Mouse (Mus musculus): ENCODE results near the gene Castor2. TPM values are rescaled to one million over a fixed set of nuclear protein-coding genes. Genes with fewer than 3 reads are reported as not detected.
A peak's percentile ranks its signal among the peaks of the same experiment; 100 is the strongest.

Castor2 gene
- total RNA-seq, 2 experiments from 2014 or later = 57.1 to 58.0 TPM

DNA sequence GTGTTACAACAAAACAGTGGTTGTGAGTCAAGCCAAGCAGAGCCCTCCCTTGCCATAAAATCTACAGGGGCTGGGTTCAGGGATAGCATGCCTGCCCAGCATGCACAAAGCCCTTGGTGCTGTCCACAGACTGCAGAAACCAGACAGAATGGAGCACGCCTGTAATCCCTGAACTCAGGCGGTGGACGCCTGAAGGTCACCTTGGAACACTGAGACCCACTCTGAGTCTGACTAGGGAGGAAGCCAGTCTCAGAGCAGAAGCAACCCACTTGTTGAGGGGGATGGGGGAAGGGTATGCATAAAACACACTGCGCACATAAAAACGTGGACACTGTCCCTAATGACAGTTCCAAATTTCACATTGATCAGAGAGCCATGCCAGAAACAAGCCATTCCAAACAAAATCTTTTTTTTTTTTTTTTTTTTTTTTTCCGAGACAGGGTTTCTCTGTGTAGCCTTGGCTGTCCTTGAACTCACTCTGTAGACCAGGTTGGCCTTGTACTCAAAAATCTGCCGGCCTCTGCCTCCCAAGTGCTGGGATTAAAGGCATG, 56.5 kb downstream of the Castor2 start:
- DNase-seq (ENCODE audit: low spot score in 2 of 2) = no peak

DNA sequence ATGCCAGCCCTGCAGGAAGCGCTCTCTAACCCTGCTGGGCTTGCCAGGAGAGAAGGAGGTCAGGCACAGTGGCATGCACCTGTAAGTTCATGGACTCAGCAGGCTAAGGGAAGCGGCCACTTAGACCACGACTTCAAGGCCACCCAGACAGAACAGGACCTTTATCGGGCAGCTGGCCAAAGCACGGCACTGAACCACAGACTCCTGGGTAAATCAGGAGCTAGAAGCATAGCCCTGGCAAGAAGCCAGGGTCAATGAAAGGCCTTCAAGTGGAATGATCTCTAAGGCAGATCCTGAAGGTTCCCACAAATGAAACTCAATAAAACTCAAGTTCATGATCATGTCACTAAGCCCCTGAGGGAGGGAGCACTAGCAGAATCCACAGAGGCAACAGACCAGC, 65.2 kb downstream of the Castor2 start:
- DNase-seq (ENCODE audit: low spot score in 2 of 2) = no peak

DNA sequence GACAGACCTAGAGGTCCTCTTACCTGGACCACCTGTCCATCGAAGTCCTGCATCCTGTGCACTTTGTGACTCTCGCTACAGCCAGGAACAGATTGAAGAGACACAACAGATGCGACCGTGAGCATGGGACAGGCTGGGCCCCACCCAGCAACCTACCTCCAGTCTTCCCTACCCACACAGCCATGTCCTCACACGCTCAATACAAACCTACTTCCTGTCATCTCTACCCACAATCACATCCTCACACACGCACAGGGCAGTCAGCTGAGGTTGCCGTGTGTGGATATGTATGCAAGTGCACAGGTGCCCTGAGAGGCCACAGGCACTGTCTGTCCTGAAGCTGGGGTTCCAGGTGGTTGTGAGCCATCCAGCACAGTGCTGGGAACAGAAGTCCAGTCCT, 67.1 kb downstream of the Castor2 start:
- DNase-seq (ENCODE audit: low spot score in 2 of 2) = no peak

DNA sequence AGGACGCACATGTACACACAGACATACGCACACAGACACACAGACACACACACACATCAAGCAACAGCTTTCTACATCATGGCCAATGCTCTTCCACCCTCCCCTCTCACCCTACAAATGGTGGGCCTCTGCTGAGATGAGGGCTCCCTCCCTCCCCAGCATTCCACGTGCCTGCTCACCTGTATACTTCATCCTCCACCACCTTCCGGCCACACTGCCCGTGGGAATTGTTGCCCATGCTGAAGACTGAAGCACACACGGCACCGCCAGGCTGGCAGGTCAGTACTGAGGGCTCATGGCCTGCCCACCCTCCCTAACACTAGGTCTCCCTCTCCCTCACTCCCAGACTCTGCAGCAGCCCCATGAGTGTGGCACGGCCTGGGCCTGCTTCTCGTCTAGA, 68.5 kb downstream of the Castor2 start:
- DNase-seq (ENCODE audit: low spot score in 2 of 2) = no peak

DNA sequence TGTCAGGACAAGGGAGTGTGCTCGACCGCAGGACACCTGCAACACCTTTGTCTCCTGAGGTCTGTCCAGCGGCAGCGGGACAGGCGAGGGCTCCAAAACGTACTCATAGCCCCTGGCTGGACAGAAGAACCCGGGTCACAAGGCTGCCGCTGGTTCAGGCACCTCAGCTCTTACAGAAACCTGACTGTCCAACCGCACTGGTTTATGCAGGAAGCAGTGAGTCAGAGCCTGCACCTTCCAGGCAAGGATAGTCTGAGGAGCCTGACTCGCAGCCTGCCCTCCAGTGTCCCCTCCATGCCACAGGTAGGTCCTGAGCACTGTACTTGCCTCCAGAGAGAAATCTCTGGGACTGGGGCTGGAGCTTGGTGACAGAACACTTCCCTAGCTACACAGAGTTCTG, 69.7 kb downstream of the Castor2 start:
- no peak for DNase-seq (ENCODE audit: low spot score in 2 of 2)

DNA sequence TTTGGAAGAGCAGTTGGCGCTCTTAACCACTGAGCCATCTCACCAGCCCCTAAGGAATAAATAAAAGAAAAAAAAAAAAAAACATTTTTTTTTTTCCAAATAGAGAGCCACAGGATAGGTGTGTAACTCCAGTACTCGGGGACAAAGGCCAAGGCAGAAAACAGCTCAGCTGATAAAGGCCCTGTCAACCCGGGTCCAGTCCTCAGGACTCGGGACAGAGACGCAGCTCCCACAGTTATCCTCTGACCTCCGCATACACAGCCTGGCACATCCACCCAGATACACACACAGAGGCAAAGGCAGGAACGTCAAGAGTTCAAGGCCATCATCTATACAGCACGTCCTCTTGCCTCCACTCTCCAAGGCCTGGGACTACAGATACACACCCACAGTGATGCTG, 70.7 kb downstream of the Castor2 start:
- DNase-seq (ENCODE audit: low spot score in 2 of 2) = no peak

DNA sequence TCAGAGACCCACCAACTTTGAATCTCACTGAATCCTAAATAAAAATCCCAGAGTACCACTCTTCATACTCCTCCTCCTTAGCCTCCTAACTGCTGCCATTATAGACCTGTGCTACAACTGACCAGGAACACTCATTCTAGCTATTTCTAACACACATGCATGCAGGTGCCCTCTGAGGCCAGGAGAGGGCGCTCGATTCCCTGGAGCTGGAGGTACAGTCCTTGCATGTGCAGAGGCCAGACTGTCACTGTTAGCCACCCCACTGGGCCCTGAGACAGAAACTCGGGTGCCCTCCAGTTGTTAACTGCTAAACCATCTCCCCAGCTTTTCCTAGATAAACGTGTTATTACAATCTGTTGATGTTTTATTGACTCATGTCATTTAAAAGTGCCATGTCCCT, 73.7 kb downstream of the Castor2 start:
- peak; percentile 42 for DNase-seq (ENCODE audit: low spot score in 2 of 2)

DNA sequence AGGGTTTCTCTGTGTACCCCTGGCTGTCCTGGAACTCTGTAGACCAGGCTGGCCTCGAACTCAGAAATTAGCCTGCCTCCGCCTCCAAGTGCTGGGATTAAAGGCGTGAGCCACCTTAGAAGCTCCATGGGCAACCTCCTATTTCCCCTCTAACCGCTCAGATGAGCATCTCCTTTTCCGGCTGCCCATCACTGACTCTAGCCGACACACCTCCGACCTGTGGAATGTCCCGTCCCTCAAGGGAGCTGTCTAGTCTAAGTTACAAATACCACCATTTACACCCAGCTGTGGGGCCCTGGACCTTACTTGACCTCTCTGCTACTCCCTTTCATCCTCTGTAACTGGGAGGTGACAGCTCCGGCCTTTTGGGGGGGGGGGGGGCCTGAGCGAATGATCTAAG, 76.2 kb downstream of the Castor2 start:
- DNase-seq (ENCODE audit: low spot score in 2 of 2) = no peak

DNA sequence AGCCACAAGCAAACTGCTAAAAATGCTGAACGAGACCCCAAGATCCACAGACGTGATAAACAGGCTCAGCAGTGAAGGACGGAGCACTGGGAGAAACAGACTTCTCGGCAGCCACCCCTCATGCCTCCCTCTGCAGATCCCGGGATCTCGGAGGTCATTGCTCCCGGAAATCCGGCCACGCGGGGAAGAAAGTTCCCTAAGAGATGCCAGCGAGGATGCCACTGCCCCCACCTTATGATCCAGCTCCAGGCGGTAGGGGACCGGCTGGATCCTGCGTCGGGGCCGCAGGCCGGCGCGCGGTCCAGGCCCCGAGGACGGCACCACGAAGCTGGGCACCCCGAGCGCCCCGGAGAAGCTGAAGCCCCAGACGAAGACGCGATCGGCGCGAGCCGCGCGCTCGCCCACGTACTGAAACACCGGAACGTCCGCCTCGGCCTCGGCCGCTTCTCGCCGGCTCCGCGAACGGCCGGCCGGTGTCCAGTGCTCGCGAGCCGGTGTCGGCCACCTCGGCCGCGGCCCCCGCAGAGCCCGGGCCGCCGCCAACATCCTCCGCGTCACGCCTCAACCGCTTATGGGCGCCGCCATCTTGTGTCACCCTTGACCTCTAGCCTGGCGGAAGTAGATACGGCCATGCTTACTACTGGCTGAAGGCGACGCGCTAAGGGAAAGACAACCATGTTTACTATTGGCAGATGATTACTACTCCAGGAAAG, 76.8 kb downstream of the Castor2 start, which contains the start of gene Rcc1l:
Gene Rcc1l (minus strand): TSS at position 606 of the 713 bp plus-strand sequence.
- peak; percentile 81 to 86 for DNase-seq (ENCODE audit: low spot score in 2 of 2)

DNA sequence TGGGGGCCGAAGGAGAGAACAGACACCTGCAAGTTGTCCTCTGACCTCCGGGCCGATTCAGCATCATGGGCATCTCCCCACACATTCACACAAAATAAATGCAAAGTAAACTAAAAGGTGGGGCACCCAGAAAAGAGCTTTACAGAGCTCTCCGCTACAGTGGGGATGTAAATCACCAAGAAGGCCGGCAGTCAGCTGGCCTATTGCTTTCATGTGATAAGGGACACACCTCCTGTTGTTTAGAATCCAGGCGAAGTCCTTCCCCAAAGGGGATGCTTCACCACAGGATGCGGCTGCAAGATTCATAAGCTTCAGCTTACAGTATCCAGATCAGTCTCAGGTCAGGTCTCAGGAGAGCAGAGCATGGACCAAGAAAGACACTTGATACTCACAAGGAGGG, 79.0 kb downstream of the Castor2 start:
- DNase-seq (ENCODE audit: low spot score in 2 of 2) = no peak

DNA sequence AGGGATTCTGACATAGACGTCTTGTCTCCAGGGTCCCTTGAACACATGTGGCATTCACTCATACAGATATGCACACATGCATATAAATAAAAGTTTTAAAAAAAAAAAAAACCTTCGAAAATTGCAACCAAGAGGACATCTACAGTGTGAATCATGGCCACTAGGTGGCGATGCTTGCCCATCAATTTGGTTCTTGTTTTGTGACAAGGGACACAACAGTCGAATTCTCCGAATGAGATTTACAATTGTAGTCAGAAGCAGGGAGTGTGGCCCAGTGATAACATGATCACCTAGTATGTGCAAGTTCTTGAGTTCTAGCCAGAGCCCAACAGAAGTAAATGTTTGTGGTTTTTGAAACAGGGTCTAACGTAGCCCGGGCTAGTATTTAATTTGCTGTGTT, 80.4 kb downstream of the Castor2 start:
- DNase-seq (ENCODE audit: low spot score in 2 of 2) = peak; percentile 88 to 89

DNA sequence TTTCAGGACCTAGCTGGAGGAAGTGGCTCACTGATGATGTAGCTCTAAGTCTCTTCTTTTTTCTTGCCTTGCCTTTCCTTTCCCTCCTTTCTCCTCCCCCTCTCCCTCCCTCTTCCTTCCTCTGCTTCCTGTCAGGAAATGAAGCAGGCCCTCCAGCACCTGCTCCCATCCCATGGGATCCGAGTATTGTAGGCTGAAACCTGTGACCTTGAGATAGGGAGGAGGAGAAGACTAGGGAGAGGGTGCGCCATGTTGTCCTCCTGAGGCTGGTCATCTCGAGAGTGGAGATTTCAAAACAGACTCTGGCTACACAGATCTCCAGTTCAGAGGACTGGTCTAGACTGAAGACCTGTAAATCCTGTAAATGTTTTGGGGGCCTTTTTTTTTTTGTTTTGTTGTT, 82.7 kb downstream of the Castor2 start:
- no peak for DNase-seq (ENCODE audit: low spot score in 2 of 2)

DNA sequence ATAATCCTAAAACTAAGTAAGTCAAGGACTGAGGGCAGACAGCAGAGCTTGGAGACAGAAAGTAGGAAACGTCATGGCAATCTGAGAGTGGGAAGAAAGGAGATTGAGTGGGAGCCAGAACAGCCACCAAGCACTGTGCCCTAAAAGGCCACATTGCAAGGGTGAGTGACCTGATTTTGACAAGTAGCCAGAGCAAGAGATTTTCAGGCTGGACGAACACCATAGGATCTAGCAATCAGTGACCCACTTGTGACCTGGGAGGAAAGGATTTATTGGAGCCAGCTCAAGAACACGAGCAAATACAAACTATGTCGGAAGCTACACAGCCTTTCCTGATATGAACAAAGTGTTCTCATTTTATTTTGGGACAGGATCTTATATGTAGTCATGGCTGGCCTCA, 83.2 kb downstream of the Castor2 start:
- no peak for DNase-seq (ENCODE audit: low spot score in 2 of 2)

DNA sequence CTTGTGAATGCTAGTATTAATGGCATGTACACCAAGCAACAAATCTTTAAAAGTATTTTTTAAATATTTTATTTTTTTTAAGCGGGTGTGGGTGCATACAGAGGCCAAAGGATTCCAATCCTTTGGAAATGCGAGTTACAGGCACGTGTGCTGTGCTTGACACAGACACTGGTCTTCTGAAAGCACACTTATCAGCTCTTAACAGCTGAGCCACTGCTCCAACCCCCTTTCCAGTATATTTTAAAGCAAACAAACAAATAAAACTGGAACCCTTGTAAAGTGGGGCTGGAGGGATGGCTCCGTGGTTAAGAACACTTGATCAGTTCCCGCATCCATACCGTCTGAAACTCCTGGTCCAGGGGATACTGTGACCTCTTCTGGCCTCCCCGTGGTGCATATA, 83.7 kb downstream of the Castor2 start:
- no peak for DNase-seq (ENCODE audit: low spot score in 2 of 2)

DNA sequence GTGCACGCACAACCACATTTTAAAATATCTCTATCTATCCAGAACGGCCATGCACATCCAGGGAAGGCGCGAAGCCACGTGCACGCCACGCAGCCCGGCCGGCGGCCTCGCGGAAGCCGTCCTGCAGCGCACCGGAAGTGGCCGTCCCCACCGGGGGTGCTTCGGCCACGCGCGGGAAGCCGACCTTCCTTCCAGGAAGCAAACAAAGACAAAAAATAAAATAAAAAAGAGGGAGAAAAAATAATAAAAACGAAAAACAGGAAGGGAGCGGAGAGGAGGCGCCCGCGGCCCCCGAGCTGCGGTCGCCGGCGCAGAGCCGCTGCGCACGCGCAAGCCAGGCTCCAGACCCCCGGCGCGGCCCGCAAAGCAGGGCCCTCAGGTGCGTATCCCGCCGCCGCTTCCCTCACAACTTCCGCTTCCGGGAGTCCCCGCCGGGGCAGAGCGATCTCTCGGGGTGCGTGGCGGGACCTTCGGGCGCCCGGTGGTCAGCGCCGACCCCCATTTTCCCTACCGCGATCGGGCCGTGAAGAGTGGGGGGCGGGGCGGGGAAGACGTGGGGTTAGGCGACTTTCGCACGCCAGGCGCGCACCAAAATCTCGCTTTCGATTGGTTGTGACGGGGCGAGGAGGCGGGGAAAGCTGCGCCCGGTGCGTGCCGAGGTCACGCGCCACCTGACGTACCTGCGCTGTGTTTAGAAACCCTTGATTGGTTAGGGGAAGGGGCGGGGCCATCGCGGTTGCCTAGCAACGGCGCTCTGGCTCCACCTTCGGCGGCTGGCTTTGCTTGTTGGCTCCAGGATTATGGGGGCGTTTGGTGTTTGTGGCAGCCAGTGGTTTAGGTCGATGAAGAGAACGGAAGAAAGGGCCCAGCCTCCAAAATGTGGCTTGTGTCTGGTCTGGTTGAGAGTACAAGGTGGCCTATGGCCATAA, 84.6 kb downstream of the Castor2 start, which contains the start of gene Gtf2ird2:
Gene Gtf2ird2 (plus strand): TSS at position 140 of the 929 bp plus-strand sequence.
- DNase-seq (ENCODE audit: low spot score in 2 of 2) = peak; percentile 99

DNA sequence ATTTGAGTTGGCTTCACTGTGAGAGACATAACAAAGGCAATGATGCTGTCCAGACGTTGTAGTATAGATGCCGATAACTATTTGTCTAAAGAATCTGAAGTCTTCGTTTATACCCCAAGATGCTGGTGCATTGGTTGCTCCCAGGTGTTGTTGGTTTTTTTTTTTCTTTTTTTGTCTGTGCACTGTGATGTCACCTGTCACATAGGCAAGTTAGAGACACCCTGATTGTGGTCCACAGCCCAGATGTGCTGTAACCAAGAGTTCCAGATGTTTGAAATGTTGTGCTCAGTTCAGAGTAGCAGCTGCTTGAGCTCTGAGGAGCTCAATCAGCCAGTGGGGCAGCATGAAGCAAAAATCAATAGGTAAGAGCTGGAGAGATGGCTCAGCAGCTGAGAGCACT, 86.5 kb downstream of the Castor2 start:
- DNase-seq (ENCODE audit: low spot score in 2 of 2) = no peak

DNA sequence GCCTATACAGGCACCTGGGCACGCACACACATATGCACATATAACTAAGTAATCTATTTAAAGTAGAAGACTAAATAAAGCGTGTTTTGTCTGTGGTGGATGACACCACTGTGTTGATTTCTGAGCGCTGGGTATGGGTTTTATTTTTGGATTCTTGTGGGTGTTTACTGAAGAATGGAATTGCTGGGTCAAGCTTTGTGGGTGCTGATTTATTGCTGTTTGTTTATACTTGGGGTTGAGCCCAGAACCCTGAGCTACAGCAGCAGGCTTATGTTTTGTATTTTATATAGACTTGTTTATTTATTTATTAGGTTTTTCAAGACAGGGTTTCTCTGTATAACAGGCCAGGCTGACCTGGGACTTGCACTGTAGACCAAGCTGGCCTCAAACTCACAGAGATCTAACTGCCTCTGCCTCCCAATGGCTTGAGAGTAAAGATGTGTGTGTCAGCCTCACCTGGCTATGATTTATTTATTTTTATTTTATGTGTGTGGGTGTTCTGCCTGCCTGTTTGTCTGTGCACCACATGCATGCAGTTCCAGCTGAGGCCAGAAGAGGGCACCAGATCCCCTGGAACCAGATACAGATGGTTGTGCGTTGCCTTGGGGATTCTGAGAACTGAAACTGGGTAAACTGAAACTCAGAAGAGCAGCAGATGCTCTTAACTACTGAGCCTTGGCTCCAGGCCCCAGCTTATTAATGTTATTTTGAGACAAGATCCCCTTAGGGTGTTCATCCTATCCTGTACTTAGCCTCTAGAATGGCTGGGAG, 87.6 kb downstream of the Castor2 start:
- peak; percentile 63 to 68 for DNase-seq (ENCODE audit: low spot score in 2 of 2)

DNA sequence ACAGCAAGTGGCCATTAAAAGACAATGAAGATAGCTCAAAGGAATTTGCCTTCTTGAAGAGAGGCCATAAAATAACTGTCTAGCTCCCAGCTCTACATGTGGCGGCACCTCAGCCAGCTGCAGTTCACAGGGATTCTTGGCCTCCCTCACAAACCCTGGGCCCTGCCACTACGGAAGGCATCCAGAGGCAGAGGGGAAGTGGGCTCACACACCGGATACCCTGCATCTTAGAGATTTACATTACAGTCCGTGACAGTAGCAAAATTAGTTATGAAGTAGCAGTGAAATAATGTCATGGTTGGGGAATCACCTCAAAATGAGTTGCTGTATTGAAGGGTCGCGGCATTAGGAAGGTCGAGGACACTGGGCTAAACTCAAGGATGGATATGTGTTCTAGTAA, 89.1 kb downstream of the Castor2 start:
- no peak for DNase-seq (ENCODE audit: low spot score in 2 of 2)

DNA sequence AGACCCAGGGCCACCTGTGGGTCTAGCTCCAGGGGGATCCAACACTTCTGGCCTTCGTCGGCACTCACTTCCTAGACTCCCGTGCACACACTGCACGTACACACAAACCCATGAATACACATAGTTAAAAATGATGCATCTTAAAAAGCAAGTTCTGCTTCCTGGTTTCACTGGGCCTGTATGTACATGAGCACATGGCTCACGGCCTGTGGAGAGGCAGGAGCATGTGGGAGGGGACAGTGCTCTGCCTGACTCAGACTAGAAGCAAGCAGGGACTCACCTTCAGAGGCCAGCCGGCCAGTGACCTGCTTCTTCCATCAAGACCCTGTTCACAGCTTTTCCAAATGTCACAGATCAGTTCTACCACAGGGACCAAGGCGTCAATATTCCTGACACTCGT, 94.2 kb downstream of the Castor2 start:
- no peak for DNase-seq (ENCODE audit: low spot score in 2 of 2)
